Mouse (Mus musculus): ENCODE measurements at regions not wholly inside any gene's neighbourhood (a gene's known extent, or its start where the extent isn't known, plus 50 kb on each side); places are given as distances from the start of the nearest gene placed in this dataset.

GRCm38 (mm10) chr15:37083726-37084125, 76.2 kb upstream of the Zfp706 start:
- TF ChIP-seq TCF12 (IDR thresholded peaks at IDR 0.05; ENCODE audit: low read depth, low read length) (no peak), ZC3H11A (IDR thresholded peaks at IDR 0.05; ENCODE audit: low read depth, low read length) (no peak), RAD21 (IDR thresholded peaks at IDR 0.05; ENCODE audit: low read depth, low read length) (no peak), EP300 (IDR thresholded peaks at IDR 0.05; ENCODE audit: low read length) (no peak), MXI1 (IDR thresholded peaks at IDR 0.05; ENCODE audit: low read depth, low read length) (no peak), MEF2A (IDR thresholded peaks at IDR 0.05; ENCODE audit: borderline replicate concordance, low read depth, low read length) (no peak), CTCF (conservative IDR thresholded peaks at IDR 0.05 in 1 of 2, IDR thresholded peaks at IDR 0.05 in 1 of 2; ENCODE audit: low read depth in 2 of 2, low read length in 2 of 2) (no peak), ZKSCAN1 (IDR thresholded peaks at IDR 0.05; ENCODE audit: borderline replicate concordance, low read depth, low read length) (no peak)
